Mouse (Mus musculus) gastrocnemius, adult 8-10 months (tissue): ENCODE measurements at regions not wholly inside any gene's neighbourhood (a gene's known extent, or its start where the extent isn't known, plus 50 kb on each side); places are given as distances from the start of the nearest gene placed in this dataset.
"Not testable (repeated sequence)": the region's sequence is repeated elsewhere in the genome, so short reads cannot be mapped to it uniquely, and the experiment has no call there.

ENCODE experiments used
- DNase-seq, 2 experiments: peaks; one replicate each; pipeline ENCODE4 v3.0.0; 2022; ENCODE audit warnings: low spot score in 2 of 2

DNA sequence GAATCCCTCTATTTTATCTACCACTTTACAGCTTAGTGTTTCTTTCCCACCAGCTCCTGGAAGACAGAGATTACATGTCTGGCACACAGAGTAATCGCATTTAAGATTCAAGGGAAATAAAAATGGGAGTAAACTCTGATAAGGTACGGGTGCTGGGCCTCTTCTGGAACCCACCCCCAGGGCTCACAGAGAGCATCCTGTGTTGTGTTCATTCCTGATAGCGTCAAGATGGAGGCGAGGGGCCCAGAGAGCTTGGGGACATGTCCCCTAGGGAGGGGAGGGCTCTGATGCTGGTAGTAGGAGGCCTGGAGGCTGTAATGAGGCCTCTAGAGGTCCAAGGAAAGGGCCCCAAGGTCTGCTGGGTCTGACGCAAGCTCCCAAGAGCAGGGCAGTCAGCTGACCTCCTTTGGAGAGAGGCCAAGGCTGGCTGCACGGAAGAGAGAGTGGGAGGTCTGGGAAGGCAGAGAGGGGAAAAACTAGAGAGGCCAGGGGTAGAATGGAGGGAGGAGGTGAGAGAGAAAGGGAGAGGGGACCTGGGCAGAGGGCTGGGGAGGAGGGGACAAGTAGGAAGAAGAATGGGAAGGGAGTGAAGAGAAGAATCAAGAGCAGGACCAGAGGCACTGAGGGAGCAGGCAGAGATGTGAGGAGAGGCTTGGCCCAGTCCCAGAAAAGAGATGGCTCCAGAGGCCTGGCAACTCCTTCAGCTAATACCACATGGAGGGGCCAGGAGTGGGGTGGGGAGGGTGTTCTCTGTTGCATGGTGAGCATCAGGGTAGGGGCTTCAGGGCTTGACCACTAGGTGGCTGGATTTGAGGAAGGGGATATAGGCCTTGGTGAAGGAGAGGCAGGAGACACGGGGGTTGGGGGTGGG, 96.8 kb upstream of the Eif4g2 start:
- peak in 1 of 2 experiments; percentile 24 for DNase-seq

DNA sequence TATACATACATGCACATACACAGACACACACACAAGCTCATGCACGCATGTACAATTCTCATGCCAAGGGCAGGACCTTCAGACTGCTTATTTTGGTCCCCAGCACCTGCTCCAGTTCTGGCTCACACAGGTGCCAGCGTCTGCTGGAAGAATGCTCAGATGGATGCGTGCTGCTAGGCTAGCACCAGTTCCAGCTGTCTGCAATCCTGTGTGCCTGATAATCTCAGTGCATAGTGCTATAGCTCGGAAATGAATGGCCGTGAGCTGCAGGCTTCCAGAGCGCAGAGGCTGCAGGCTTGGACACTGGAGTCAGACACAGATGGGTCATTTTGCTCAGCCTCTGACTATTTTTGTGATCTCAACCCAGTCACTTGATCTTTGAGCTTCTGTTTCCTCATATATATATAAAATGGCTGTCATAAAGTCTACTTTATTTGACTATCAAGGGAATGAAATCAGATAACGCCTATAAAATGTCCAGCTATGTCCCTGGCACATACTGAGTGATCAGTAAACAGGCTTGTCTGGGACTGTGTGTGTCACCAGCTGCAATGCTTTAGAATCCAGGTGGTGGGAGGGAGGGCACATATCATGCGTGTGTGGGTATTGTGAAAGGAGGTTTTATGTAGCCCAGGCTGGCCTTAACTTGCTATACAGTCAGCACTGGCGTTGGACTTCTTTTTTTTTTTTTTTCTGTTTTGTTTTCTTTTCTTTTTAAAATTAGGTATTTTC, 91.7 kb upstream of the Eif4g2 start:
- DNase-seq, result peak in 1 of 2 experiments; percentile 59

DNA sequence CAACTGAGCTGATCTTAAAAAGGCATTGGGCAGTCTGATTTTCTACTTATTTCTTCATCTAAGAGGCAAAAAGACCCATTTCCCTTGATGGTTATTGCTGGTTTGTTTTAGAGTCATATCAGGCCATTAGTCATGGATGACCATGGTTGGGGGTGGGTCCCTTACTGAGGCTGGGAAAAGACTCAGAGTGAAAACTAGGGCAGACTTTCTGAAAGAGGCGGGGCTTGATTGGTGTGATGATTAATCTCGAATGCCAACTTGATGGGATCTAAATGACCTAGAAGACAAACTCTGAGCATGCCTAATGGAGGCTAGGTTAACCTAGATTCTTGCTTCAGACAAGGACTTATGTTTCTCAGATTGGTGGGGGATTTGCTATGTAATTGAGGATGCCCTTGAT, 89.2 kb upstream of the Eif4g2 start:
- DNase-seq, result no peak

DNA sequence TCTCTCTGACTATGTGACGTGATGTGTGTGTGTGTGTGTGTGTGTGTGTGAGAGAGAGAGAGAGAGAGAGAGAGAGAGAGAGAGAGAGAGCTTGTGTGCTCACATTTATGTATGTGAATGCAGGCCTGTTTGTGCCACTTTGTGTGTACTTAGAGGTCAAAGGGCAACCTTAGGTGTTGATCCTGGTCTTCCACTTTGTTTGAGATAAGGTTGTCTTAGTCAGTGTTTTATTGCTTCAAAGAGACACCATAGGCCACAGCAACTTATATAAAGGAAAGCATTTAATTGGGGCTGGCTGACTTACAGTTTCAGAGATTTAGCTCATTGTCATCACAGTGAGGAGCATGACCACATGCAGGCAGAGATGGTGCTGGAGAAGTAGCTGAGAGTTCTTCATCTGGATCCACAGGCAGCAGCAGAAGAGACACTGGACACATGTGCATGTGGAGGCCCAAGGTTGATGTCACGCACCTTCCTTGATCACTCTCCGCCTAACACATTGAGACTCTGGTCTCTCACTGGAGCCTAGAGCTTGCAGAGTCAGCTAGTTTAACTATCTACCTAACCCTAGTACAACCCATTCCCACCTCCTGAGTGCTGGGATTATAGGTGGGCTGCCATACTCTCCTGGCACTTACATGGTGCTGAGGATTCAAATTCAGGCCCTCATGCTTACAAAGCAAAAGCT, 85.9 kb upstream of the Eif4g2 start:
- DNase-seq, result not testable (repeated sequence)

DNA sequence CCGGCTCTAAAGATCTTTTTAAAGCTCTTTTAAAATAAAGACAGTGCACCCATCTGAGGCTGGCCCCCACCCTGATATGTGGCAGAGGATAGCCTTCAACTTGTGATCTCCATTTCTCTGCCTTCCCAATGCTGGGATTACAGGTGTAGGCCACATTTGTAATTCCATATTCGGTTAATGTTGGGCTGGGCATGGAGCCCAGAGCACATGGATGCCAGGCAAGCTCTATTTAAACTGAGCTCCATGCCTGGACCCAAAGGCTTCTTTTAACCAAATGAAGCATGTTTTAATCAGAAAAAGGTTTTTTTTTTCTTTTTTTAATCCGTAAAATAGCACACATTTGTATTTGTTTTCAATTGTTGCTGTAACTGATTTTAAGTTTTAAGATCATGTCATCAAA, 82.2 kb upstream of the Eif4g2 start:
- DNase-seq, result no peak

DNA sequence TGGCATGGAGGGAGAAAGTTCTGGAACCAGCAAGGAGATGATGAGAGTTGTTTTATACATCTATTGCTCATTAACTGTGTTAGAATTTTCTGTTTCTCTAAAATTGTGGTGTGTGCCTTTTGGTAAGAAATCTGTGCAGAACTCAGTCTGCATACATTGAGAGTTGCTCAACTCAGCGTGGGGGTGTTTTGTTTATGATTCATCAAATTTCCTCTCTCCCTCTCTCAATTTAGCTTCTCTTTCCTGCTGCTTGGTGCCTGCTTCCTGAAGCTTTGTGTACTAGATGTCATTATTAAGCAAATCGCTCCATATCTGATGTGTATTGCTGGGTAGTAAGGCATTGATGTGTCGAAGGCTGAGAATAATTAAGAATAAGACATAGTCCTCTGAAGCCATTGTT, 81.4 kb upstream of the Eif4g2 start:
- no peak for DNase-seq

DNA sequence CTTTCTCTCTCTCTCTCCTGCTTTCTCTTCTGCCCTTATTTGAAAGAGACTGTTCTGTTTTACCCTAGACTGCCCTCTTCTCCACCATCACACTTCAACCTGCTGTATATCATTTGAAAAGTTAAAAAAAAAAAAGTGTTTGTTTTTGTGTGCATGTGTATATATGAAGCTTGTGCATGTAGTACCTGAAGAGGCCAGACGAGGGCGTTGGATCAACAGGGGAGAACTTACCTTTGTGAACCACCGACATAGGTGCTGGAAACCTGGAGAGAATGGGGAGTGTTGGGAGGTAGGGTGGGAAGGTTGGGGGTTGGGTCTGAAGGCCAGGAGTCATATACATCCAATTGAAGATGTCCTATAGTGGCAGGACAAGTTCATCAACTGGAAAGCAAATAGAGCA, 81.0 kb upstream of the Eif4g2 start:
- no peak for DNase-seq

DNA sequence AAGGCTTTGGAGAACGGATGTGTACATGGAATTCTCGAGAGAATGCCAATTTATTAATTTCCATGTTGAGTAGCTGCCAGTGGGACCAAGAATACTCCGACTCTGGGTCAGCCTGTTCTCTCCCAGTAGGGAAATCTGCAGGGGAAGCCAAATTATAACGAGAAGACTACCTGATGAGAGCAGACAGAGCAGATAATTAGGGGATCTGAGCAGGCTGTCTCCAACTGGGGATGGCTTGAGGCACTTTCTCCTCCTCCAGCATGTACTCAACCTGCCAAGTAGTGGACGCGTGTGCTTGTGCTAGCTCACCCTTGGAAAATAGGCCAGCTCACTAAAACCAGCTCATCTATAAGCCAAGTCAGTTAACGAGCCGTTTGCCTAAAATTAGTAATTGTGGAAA, 80.5 kb upstream of the Eif4g2 start:
- no peak for DNase-seq

DNA sequence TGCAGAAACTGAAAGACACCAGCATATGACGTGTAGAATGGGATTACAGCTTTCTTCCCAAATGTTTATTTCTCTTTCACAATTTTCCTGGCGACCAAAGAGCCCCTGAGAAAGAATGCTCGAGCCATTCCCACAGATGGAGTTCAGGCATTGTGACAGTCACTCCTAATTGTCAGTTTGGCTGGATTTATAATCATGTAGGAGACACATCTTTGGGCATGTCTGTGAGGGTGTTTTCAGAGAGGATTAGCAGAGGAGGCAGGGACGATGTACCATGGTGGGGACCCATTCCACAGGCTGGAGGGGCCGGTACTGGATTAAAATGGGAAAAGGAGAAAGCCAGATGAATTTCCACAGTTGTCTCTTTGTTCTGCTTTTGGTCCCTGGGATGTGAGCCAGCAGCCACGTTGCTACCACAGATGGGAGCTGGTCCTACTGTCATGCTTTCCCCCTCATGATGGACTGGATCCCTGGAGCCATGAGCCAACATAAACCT, 76.0 kb upstream of the Eif4g2 start:
- DNase-seq, result no peak

DNA sequence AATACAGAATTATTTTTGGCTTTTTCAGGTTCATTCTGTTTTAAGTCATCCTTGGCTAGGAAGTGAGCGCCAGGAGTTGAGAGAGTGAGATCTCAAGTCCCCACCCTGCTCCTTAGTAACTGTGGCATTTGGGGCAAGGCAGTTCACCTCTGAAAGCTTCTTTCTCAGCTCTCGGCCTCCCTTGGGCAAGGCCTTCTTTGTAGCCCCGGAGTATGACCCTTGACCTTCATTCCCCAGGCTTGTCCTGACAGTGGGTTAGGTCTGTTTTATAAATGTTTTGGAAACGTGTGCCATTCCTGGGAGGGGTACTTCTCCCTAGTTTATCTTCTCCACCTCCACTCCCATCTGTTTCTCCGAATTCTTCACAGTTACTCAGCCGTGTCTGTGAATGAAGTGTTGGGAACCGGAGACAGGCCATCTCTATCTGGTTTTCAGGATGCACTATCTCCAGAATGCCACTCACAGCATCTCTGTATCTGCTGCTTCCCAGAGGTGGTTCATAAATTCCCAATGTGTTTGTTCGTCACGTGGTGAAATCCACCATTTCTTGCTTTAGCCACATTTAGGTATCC, 75.0 kb upstream of the Eif4g2 start:
- no peak for DNase-seq

DNA sequence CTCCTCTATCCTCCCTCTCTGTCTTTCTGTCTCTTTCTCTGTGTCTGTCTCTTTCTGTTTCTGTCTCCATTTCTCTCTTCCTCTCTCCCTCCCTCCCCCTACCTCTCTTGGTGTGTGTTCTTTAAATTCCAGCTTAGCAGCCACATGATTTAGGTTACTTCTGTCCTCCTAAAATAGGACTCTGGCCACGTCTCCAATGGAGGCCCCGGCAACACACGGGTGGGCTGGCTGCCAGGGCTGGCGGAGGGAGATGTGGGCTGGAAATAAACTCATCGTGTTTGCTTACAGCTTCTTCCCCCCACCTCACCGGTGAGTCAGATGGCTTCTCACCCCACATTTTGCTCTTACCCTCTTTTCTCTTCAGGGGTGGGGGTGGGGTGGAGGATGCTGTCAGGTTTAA, 74.5 kb upstream of the Eif4g2 start:
- peak; percentile 88 to 94 for DNase-seq

DNA sequence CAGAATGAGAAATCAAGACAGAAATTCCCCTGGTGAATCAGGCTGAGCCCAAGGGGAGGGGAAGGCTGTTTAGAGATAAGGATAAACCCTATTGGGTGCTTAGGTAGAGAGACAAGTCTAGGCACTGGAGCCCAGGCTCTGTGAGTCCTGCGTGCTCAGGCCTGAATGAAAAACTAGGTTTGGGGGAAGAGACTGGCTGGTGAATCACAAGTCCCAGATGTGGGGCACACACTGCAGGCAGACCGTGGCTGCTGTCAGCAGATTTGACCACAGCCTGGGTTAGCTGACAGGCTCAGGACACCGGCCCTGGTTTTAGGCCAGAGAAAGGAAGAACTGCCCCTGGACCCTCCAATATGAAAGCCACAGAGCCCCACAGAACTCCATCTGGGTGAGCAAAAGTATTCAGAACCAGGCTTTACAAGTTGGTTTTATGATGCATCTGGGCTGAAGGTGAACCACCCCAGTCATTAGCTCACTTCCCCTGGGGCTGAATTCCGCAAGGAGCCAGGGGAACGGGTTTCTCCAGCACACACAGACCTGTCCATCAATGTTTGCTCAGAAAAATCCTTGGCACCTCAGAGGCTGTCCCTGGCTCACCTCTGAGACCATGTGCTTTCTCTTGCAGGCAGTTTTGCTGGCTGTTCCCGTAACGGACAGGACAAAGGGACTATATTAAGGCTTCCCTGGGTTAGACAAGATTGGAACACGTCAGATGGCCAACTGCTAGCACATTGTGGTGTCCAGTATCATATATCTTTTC, 73.8 kb upstream of the Eif4g2 start:
- DNase-seq, result peak; percentile 64 to 75

DNA sequence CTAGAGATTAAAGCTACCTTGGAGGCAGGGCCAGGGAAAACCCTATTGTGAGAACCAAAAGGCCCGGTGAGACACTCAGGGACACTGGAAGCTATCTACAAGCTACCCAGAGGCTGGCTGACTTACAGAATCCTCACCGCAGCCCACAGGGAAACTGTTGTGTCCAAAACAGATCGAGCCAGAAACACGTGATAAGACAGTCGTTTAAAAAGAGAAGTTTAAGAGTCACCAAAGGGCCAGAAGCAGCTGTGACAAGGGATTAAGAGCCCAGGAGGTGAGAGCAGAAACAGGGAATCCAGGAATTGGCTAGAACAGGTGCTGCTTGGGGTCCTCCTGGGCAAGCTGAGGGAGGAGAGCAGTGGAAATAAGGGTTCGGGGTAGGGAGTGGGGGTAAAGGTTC, 73.2 kb upstream of the Eif4g2 start:
- DNase-seq, result no peak

DNA sequence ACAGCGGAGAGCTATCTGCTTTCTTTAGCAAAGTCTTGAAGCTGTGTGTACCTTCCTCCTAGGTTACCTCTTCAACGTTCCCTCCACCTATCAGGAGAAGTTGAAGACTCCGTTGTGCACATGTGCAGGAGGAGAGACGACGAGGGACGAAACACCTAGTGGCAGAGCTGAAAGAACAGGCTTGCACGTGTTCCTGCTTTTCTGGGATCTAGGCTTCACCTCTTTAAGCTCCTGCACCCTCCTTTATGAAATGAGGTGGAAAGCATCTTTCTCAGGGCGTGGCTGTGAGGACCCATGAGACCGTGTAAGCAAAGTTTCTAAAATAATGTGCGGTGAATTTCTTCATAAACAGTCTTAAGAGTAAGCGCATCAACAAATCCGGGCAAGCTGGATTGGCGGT, 71.4 kb upstream of the Eif4g2 start:
- DNase-seq, result no peak

DNA sequence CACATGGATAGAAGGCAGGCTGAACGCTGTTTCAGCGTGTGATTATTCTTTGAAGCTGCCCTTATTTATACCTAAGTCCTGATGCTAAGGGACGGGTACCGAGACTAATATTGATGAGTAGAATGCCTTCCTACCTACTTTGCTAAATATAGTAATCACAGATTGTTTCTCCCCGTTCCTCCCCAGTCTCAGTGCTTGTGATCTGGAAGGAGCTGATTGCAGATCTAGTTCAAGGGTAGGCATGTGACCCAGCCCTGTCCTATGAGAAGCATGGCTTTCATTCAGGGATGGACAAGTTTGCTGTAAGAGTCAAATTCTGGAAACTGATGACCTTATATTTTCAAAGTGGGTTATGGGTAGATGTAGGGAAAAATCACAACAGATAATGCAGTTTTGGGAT, 67.7 kb upstream of the Eif4g2 start:
- DNase-seq, result no peak

DNA sequence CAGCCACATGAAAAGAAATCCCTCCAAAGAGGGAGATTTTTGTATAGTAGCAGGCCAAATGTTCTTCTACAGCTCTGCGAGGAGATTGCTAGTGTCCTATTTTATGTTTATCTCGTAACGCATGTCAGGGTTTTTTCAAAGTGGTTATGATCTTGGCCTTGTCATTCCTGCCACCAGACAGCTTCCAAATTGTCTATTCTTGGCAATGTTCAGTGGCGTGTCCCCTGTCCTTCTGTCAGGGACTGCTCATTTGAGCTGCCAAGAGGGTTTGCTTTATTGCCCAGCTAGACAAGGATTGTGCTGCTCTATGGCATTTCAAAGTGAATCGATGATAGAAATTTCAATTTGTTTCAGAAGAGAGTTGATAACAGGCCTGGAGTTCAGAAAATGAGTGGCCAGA, 67.3 kb upstream of the Eif4g2 start:
- DNase-seq, result no peak

DNA sequence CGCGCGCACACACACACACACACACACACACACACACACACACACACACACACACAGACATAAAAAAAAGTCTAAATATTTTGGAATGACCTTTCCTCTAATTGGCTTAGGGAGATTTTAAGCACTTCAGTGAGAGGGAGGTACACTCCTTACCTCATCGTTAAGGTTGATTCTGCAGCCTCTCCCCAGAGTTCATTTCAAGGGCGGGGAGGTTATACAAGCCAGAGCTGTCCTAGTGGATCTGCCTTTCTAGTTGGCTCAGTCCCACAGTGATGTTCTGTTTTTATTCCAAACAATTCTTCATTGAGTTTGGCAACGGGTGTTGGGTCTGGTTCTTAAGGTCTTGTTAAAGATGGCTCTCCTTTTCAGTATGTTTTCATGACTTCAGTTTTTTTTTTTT, 64.8 kb upstream of the Eif4g2 start:
- DNase-seq, result no peak

DNA sequence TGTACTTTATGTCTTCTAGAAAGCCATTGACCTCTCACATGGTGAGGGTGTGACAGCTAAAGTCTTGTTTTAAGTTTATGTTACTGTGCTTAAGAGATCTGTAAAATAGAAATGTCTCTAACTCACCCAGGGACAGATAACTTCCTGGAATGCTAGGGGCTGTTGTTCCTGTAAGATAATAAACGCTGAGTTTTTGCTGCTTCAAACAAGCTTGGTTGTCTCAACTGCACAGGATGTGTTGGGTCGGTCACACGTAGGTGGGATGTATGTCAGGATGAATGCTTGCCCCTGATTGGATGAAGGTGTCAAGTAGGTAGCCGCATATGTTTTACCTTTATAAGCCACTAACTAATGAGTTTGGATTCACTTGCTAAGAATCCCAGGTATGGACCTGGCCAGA, 63.8 kb upstream of the Eif4g2 start:
- no peak for DNase-seq

DNA sequence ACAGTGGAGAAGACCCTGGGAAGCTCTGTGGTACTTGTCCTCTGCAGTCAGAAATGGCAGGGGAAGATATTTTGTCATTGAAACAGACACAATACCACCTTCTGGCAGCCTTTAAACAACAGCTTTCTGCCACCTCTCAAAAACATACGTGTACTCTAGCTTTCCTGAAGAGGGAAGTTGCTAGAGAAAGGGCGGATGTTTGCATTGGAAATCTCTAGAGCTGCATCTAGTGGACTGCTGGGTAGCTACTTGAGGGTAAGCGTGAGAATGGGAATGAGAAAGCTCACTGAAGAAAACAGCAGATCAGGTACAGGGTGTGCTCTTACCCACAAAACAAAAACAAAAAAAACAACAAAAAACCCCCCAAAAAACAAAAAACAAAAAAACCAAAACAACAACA, 61.4 kb upstream of the Eif4g2 start:
- no peak for DNase-seq

DNA sequence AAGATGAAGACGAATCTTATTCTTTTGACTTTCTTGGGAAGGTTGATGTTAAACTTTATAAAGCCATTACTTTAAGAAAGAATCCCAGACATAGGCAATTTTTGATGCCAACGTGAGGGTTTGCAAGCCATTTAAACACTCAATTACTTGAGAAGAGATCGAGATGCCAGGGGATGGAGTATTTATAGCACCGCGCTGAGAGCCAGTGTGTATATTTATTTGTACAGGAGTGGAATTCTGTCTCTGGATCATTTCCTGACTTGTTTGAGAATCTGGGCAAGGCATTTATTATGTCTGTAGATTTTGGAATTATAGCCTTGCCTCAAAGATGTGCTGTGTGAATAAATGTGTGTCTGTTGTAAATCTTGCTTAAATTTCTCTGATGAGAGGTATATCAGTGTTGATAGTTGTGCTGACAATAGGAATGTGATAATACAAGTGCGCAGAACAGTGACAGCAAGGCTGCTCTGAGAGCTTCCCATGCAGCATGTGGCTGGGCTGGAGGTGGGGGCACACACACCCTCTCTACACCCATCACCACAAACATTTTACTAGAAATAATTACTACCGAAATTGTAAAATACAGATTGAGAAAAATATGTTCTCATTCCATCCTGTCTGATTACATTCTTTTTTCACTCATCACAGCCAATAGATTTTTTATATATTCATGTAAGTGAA, 58.6 kb upstream of the Eif4g2 start:
- DNase-seq, result no peak

DNA sequence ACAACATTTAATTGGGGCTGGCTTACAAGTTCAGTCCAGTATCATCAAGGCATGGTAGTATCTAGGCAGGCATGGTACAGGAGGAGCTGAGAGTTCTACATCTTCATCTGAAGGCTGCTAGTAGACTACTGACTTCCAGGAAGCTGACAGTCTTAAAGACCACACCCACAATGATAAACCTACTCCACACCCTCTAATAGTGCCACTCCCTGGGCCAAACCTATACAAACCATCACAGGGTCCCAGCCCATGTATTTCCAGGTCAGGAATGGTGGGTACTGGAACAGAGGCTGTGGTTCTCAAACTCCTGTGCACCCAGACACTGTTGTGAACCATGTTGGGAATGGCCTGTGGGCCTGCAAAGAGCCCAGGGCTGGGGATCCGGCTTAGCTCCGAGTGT, 55.2 kb upstream of the Eif4g2 start:
- DNase-seq, result no peak
